Mouse (Mus musculus): ENCODE data around the gene Gtf2a1l.

- TF ChIP-seq CTCF (IDR thresholded peaks at IDR 0.05; ENCODE audit: insufficient read depth, low read length): no peak
- no peak for TF ChIP-seq POLR2A (IDR thresholded peaks at IDR 0.05; ENCODE audit: borderline replicate concordance, extremely low read depth, low read depth, low read length)
These were observed 23.2 kb upstream of the Gtf2a1l start for GRCm38 (mm10) chr17:88645299-88645698.
